Mouse (Mus musculus): ENCODE measurements around the gene Bora. TPM values are rescaled to one million over a fixed set of nuclear protein-coding genes. Genes with fewer than 3 reads are reported as not detected.

The Bora gene
- polyA plus RNA-seq, 1 experiment from 2014 or later = 9.3 TPM

Other genes with a start within 250 kb of the Bora start
- 0.63 TPM in 1 of 2 replicates, not detected in the other for gene Rpl36a-ps1, start 51.9 kb upstream of the Bora start, polyA plus RNA-seq (2015; fragmentation: Nextera tagmentation; extraction: Ambion mirVana)
- 103 and 117 TPM in 2 replicates for gene Mzt1, start 88 bp upstream of the Bora start, polyA plus RNA-seq (2015; fragmentation: Nextera tagmentation; extraction: Ambion mirVana)
- gene Pibf1, start 53.2 kb downstream of the Bora start, polyA plus RNA-seq (2015; fragmentation: Nextera tagmentation; extraction: Ambion mirVana) = 17.2 and 19.3 TPM in 2 replicates
- 22.6 and 26.9 TPM in 2 replicates for gene Dis3, start 53.5 kb downstream of the Bora start, polyA plus RNA-seq (2015; fragmentation: Nextera tagmentation; extraction: Ambion mirVana)